Mouse (Mus musculus) brain, embryonic 14.5 days (tissue): ENCODE measurements around the gene Prkar1a.

Experiments used
- CTCF ChIP-seq: fragments of 200-500 bp; IDR thresholded peaks from 2 replicates; pipeline ENCODE4 v1.5.1; 2012; ENCODE audit warnings: inconsistent platforms, mild to moderate bottlenecking, moderate library complexity, borderline replicate concordance; ENCODE audit not compliant: insufficient read depth, insufficient read length; ENCODE audit errors: extremely low read depth
- POLR2A ChIP-seq: fragments of 200-500 bp; IDR thresholded peaks from 2 replicates; pipeline ENCODE4 v1.6.1; 2012; ENCODE audit warnings: mild to moderate bottlenecking, inconsistent platforms, borderline replicate concordance; ENCODE audit not compliant: poor library complexity, insufficient read depth, insufficient read length, severe bottlenecking; ENCODE audit errors: extremely low read depth

GRCm38 (mm10) chr11:109698740-109699139 is 49.5 kb downstream of the Prkar1a start:
- no peak for TF ChIP-seq CTCF
- TF ChIP-seq POLR2A = no peak
